Mouse (Mus musculus) C2C12 (cell line): ENCODE results near the gene Slc41a2. TPM values are rescaled to one million over a fixed set of nuclear protein-coding genes. Genes with fewer than 3 reads are reported as not detected.

Source experiments
- H3K27me3 ChIP-seq: one replicate; pipeline ENCODE4 v1.6.1; 2011; ENCODE audit not compliant: control insufficient read depth, insufficient read depth, insufficient read length
- H3K36me3 ChIP-seq: one replicate; pipeline ENCODE4 v1.6.1; 2011; ENCODE audit not compliant: control insufficient read depth, insufficient read depth
- H3K4me3 ChIP-seq: one replicate; pipeline ENCODE4 v1.5.1; 2011; ENCODE audit warnings: mild to moderate bottlenecking, control low read depth; ENCODE audit not compliant: poor library complexity, insufficient read depth, severe bottlenecking
- H3K79me2 ChIP-seq: one replicate; pipeline ENCODE4 v1.6.1; 2011; ENCODE audit not compliant: control insufficient read depth, insufficient read depth
- H3K79me3 ChIP-seq: one replicate; pipeline ENCODE4 v1.6.1; 2011; ENCODE audit warnings: low read depth, control low read depth
- H3ac ChIP-seq: one replicate; pipeline ENCODE3; 2011; ENCODE audit warnings: low read depth; ENCODE audit not compliant: control insufficient read depth, insufficient read length
- CEBPB ChIP-seq: IDR thresholded peaks from one replicate; pipeline ENCODE4 v1.6.1; 2011; ENCODE audit warnings: low read depth, mild to moderate bottlenecking, control low read depth, moderate library complexity
- CTCF ChIP-seq: IDR thresholded peaks from one replicate; pipeline ENCODE4 v1.5.1; 2011; ENCODE audit not compliant: control insufficient read depth, insufficient read depth, insufficient read length
- FOSL1 ChIP-seq: IDR thresholded peaks from one replicate; pipeline ENCODE4 v1.8.0; 2011; ENCODE audit warnings: mild to moderate bottlenecking, low read length; ENCODE audit not compliant: poor library complexity, insufficient read depth, severe bottlenecking
- MAX ChIP-seq: IDR thresholded peaks from one replicate; pipeline ENCODE4 v1.6.1; 2011; ENCODE audit warnings: mild to moderate bottlenecking, control low read depth
- MYOD1 ChIP-seq: IDR thresholded peaks from one replicate; pipeline ENCODE4 v1.6.1; 2011; ENCODE audit warnings: low read depth; ENCODE audit not compliant: control insufficient read depth, insufficient read length
- MYOG ChIP-seq: IDR thresholded peaks from one replicate; pipeline ENCODE4 v1.6.1; 2011; ENCODE audit not compliant: control insufficient read depth, insufficient read length; ENCODE audit errors: extremely low read depth
- USF1 ChIP-seq: IDR thresholded peaks from one replicate; pipeline ENCODE4 v1.6.1; 2011; ENCODE audit warnings: low read depth, mild to moderate bottlenecking, control low read depth, moderate library complexity
- polyA plus RNA-seq: library from polyadenylated mRNA; unstranded; fragments of >200 nt; fragmentation: generic; extraction: Trizol; gene quantifications from one replicate; pipeline ENCODE4 v1.2.1, GENCODE M21; 2012; ENCODE audit warnings: missing spikeins

Gene Slc41a2
- polyA plus RNA-seq, 1 experiment: 6.5 TPM

- peaks cover 26% of the 10 kb centered on the region for H3K36me3 ChIP-seq
- no peak for TF ChIP-seq MYOD1
- TF ChIP-seq USF1: no peak
- no peak for TF ChIP-seq MYOG
- TF ChIP-seq CEBPB: no peak
- TF ChIP-seq MAX: no peak
- no peak for TF ChIP-seq FOSL1
- no peak for TF ChIP-seq CTCF
These were observed 44.3 kb downstream of the Slc41a2 start for GRCm38 (mm10) chr10:83293352-83293751.

GRCm38 (mm10) chr10:83291731-83292130 is 46.0 kb downstream of the Slc41a2 start:
- no peak for TF ChIP-seq MYOD1
- TF ChIP-seq USF1: no peak
- TF ChIP-seq CEBPB: no peak
- no peak for TF ChIP-seq CTCF
- H3K4me3 ChIP-seq: no peak overlapping the region
- H3K36me3 ChIP-seq: peaks cover 26% of the 10 kb centered on the region
- no peak overlapping the region for H3ac ChIP-seq
- H3K27me3 ChIP-seq: no peaks in the 10 kb centered on the region
- H3K79me3 ChIP-seq: no peaks in the 10 kb centered on the region
- no peaks in the 10 kb centered on the region for H3K79me2 ChIP-seq

More at GRCm38 (mm10) chr10:83293352-83293751, 44.3 kb downstream of the Slc41a2 start:
- Histone ChIP-seq H3K79me3 (no peaks in the 10 kb centered on the region), H3ac (no peak overlapping the region), H3K79me2 (no peaks in the 10 kb centered on the region), H3K4me3 (no peak overlapping the region), H3K27me3 (no peaks in the 10 kb centered on the region)

GRCm38 (mm10) chr10:83287828-83288227 is 49.9 kb downstream of the Slc41a2 start:
- Histone ChIP-seq H3K79me2 (no peaks in the 10 kb centered on the region), H3K36me3 (peaks cover 6% of the 10 kb centered on the region), H3K27me3 (no peaks in the 10 kb centered on the region), H3K4me3 (no peak overlapping the region), H3ac (no peak overlapping the region), H3K79me3 (no peaks in the 10 kb centered on the region)
- TF ChIP-seq MAX (no peak), MYOG (no peak), MYOD1 (no peak), CEBPB (no peak), CTCF (no peak)

GRCm38 (mm10) chr10:83286399-83286798 is 51.3 kb downstream of the Slc41a2 start:
- Histone ChIP-seq H3K79me3 (no peaks in the 10 kb centered on the region), H3K27me3 (no peaks in the 10 kb centered on the region), H3K79me2 (no peaks in the 10 kb centered on the region), H3ac (no peak overlapping the region), H3K4me3 (no peak overlapping the region), H3K36me3 (peaks cover 9% of the 10 kb centered on the region)
- no peak for TF ChIP-seq MYOD1
- TF ChIP-seq USF1: no peak
- no peak for TF ChIP-seq MYOG
- no peak for TF ChIP-seq CTCF
- no peak for TF ChIP-seq CEBPB
- TF ChIP-seq MAX: no peak
- TF ChIP-seq FOSL1: no peak

- Histone ChIP-seq H3K27me3 (no peaks in the 10 kb centered on the region), H3K36me3 (peaks cover 9% of the 10 kb centered on the region), H3ac (no peak overlapping the region), H3K79me3 (no peaks in the 10 kb centered on the region), H3K4me3 (no peak overlapping the region), H3K79me2 (no peaks in the 10 kb centered on the region)
- TF ChIP-seq CEBPB: no peak
- TF ChIP-seq MYOD1: no peak
- no peak for TF ChIP-seq MYOG
- TF ChIP-seq CTCF: no peak
- TF ChIP-seq FOSL1: no peak
- TF ChIP-seq USF1: no peak
- TF ChIP-seq MAX: no peak
These were observed 51.9 kb downstream of the Slc41a2 start for GRCm38 (mm10) chr10:83285724-83286256.

GRCm38 (mm10) chr10:83284916-83285315 is 52.8 kb downstream of the Slc41a2 start:
- no peaks in the 10 kb centered on the region for H3K79me2 ChIP-seq
- H3K36me3 ChIP-seq: peaks cover 9% of the 10 kb centered on the region
- H3K27me3 ChIP-seq: no peaks in the 10 kb centered on the region
- H3K79me3 ChIP-seq: no peaks in the 10 kb centered on the region
- TF ChIP-seq MYOG: no peak
- TF ChIP-seq MYOD1: no peak
- TF ChIP-seq FOSL1: no peak
- TF ChIP-seq CTCF: no peak
- TF ChIP-seq CEBPB: no peak
- no peak for TF ChIP-seq USF1
- no peak for TF ChIP-seq MAX
- H3K4me3 ChIP-seq: no peak overlapping the region
- no peak overlapping the region for H3ac ChIP-seq
